Mouse (Mus musculus) ES-E14 (cell line): ENCODE measurements around the gene 1700020N01Rik.

ENCODE experiments used
- CHD2 ChIP-seq: IDR thresholded peaks from 2 replicates; pipeline ENCODE4 v1.6.1; 2014; ENCODE audit warnings: mild to moderate bottlenecking, low read depth, low read length, inconsistent platforms
- ZC3H11A ChIP-seq: IDR thresholded peaks from 2 replicates; pipeline ENCODE4 v1.6.1; 2012; ENCODE audit warnings: low read depth, mild to moderate bottlenecking, inconsistent platforms, low read length, borderline replicate concordance
- ZNF384 ChIP-seq: IDR thresholded peaks from 2 replicates; pipeline ENCODE4 v1.6.1; 2012; ENCODE audit warnings: low read depth, low read length, inconsistent platforms

GRCm38 (mm10) chr10:21636711-21637081, 43.8 kb downstream of the 1700020N01Rik start:
- no peak for TF ChIP-seq CHD2
- no peak for TF ChIP-seq ZNF384
- TF ChIP-seq ZC3H11A, result no peak
